Mouse (Mus musculus) C2C12 (cell line): ENCODE data around the gene Bmp4. TPM values are rescaled to one million over a fixed set of nuclear protein-coding genes. Genes with fewer than 3 reads are reported as not detected.

Source experiments
- H3K27me3 ChIP-seq: one replicate; pipeline ENCODE4 v1.6.1; 2011; ENCODE audit not compliant: control insufficient read depth, insufficient read depth, insufficient read length
- H3K36me3 ChIP-seq: one replicate; pipeline ENCODE4 v1.6.1; 2011; ENCODE audit not compliant: control insufficient read depth, insufficient read depth
- H3K4me3 ChIP-seq: one replicate; pipeline ENCODE4 v1.5.1; 2011; ENCODE audit warnings: mild to moderate bottlenecking, control low read depth; ENCODE audit not compliant: poor library complexity, insufficient read depth, severe bottlenecking
- H3K79me2 ChIP-seq: one replicate; pipeline ENCODE4 v1.6.1; 2011; ENCODE audit not compliant: control insufficient read depth, insufficient read depth
- H3K79me3 ChIP-seq: one replicate; pipeline ENCODE4 v1.6.1; 2011; ENCODE audit warnings: low read depth, control low read depth
- H3ac ChIP-seq: one replicate; pipeline ENCODE3; 2011; ENCODE audit warnings: low read depth; ENCODE audit not compliant: control insufficient read depth, insufficient read length
- CEBPB ChIP-seq: IDR thresholded peaks from one replicate; pipeline ENCODE4 v1.6.1; 2011; ENCODE audit warnings: low read depth, mild to moderate bottlenecking, control low read depth, moderate library complexity
- CTCF ChIP-seq: IDR thresholded peaks from one replicate; pipeline ENCODE4 v1.5.1; 2011; ENCODE audit not compliant: control insufficient read depth, insufficient read depth, insufficient read length
- FOSL1 ChIP-seq: IDR thresholded peaks from one replicate; pipeline ENCODE4 v1.8.0; 2011; ENCODE audit warnings: mild to moderate bottlenecking, low read length; ENCODE audit not compliant: poor library complexity, insufficient read depth, severe bottlenecking
- MAX ChIP-seq: IDR thresholded peaks from one replicate; pipeline ENCODE4 v1.6.1; 2011; ENCODE audit warnings: mild to moderate bottlenecking, control low read depth
- MYOD1 ChIP-seq: IDR thresholded peaks from one replicate; pipeline ENCODE4 v1.6.1; 2011; ENCODE audit warnings: low read depth; ENCODE audit not compliant: control insufficient read depth, insufficient read length
- MYOG ChIP-seq: IDR thresholded peaks from one replicate; pipeline ENCODE4 v1.6.1; 2011; ENCODE audit not compliant: control insufficient read depth, insufficient read length; ENCODE audit errors: extremely low read depth
- USF1 ChIP-seq: IDR thresholded peaks from one replicate; pipeline ENCODE4 v1.6.1; 2011; ENCODE audit warnings: low read depth, mild to moderate bottlenecking, control low read depth, moderate library complexity
- polyA plus RNA-seq: library from polyadenylated mRNA; unstranded; fragments of >200 nt; fragmentation: generic; extraction: Trizol; gene quantifications from one replicate; pipeline ENCODE4 v1.2.1, GENCODE M21; 2012; ENCODE audit warnings: missing spikeins

Bmp4 gene
- polyA plus RNA-seq, 1 experiment = not detected

DNA sequence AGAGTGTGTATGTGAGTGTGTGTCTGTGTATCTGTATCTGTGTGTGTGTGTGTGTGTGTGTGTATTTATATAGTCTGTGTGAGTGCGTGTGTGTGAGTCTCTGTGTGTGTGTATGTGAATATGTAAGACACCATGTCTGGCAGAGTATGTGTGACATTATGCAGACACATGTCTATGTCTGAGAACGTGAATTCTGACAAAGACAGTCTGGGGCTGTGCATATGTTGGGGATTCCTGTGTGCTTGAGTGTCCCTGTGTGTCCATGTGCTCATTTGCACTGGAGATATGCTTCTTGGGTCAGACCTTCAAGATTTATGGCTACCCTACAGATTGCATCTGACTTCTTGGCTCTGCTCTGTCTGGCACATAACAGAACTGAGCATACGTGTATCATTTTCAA is 31.4 kb upstream of the Bmp4 start:
- Histone ChIP-seq H3K4me3 (no peak overlapping the region), H3ac (no peak overlapping the region), H3K27me3 (no peaks in the 10 kb centered on the region), H3K79me2 (no peaks in the 10 kb centered on the region), H3K36me3 (no peaks in the 10 kb centered on the region), H3K79me3 (no peaks in the 10 kb centered on the region)
- TF ChIP-seq MAX = no peak
- TF ChIP-seq CEBPB = no peak
- TF ChIP-seq CTCF = no peak
- no peak for TF ChIP-seq FOSL1
- no peak for TF ChIP-seq USF1
- TF ChIP-seq MYOG = no peak
- TF ChIP-seq MYOD1 = no peak

GRCm38 (mm10) chr14:46419269-46419668 is 28.8 kb upstream of the Bmp4 start:
- TF ChIP-seq MAX (no peak), FOSL1 (no peak), CTCF (no peak), MYOG (no peak), MYOD1 (no peak), CEBPB (no peak), USF1 (no peak)
- Histone ChIP-seq H3K36me3 (no peaks in the 10 kb centered on the region), H3K4me3 (no peak overlapping the region), H3K27me3 (no peaks in the 10 kb centered on the region), H3K79me2 (no peaks in the 10 kb centered on the region), H3ac (no peak overlapping the region), H3K79me3 (no peaks in the 10 kb centered on the region)

DNA sequence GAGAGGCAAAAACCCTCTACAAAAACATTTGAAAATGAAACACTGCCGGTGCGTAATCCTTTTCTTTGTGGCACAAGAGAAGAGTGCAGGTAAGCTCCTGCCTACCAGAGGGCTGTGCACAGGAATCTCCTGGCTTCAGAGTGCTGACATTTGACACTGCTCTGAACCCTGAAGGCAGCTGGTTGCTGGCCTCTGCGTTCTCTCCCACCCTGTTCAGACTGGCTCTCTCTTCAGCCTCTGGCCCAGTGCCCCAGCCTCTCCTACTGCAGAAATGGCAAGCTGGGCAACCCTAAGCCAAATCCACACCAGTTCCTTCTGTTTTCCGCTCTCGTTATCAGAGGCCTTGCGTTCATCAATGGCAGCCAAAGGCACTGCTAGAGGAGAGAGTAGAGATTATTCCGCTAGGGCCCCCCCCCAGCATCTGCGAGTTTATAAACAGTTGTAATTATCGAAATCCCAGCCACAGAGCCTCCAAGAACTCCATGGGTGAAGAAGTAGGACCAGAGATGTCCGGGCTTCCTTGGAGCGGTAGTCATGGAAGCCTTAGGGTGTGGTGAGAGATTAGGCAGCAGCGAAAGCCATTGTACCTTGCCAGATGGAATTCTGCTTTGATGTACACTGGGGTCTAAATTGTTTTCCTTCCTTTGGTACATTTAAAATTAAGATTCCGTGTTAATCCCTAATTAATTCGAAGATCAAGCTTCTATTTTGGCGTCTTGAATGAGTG is 28.1 kb upstream of the Bmp4 start:
- TF ChIP-seq MAX (no peak), USF1 (no peak), MYOD1 (no peak), FOSL1 (no peak), MYOG (no peak), CTCF (no peak), CEBPB (no peak)
- Histone ChIP-seq H3K36me3 (no peaks in the 10 kb centered on the region), H3ac (no peak overlapping the region), H3K79me3 (no peaks in the 10 kb centered on the region), H3K4me3 (no peak overlapping the region), H3K27me3 (no peaks in the 10 kb centered on the region), H3K79me2 (no peaks in the 10 kb centered on the region)

DNA sequence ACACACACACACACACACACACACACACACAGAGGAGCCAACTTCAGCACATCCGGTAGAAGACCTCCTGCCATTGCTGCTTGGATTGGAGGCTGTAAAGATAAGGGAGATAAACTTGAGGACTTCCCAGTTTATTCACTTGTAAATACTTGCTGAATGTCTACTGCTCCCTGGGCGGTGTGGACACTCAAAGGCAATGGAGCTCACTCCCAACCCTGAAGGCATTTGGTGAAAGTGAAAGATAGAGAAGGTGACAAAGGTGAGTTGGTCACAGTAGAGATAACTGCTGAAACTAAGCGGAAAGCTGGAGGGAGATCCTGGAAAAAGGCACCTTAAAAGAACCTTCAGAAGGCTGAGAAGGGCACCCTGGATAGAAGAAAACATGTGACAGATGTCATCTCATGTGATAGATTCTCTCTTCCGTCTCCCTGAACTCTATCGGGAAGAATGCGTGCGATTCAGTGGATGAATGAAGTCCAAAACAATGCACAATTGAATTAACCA is 22.1 kb upstream of the Bmp4 start:
- Histone ChIP-seq H3K79me3 (no peaks in the 10 kb centered on the region), H3ac (no peak overlapping the region), H3K27me3 (no peaks in the 10 kb centered on the region), H3K79me2 (no peaks in the 10 kb centered on the region), H3K4me3 (no peak overlapping the region), H3K36me3 (no peaks in the 10 kb centered on the region)
- TF ChIP-seq CTCF (no peak), MYOG (no peak), CEBPB (no peak), FOSL1 (no peak), MYOD1 (no peak), MAX (no peak), USF1 (no peak)

DNA sequence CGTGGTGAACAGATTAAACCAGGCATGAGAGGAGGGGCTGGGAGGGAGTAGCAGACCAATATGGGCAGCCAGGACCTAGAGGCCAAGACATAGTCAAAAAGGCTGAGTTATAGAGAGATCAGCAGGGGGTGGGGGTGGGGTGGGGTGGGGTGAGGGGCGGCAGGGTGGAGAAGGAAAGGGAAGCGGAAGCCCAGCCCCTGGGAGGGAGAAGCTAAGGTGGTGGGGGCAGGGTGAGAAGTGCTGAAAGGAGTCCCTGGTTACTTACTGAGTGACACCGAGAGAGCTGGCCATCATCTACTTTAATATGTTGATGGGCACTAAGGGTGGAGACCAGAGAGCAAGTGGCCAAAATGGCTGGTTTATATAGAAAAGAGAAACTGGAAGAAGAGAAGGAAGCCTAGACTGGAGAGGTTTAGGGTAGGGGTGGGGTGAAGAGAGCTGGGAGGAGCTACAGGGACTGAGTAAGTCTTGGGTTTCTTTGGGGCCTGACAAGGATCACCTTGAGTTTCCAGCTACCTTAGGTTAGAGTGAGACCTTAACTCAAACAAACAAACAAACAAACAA is 20.2 kb upstream of the Bmp4 start:
- Histone ChIP-seq H3K36me3 (no peaks in the 10 kb centered on the region), H3ac (no peak overlapping the region), H3K4me3 (no peak overlapping the region), H3K79me2 (no peaks in the 10 kb centered on the region), H3K79me3 (no peaks in the 10 kb centered on the region), H3K27me3 (no peaks in the 10 kb centered on the region)
- TF ChIP-seq MAX (no peak), CTCF (no peak), CEBPB (no peak), FOSL1 (no peak), MYOG (no peak), MYOD1 (no peak), USF1 (no peak)
